Mouse (Mus musculus): ENCODE results near the gene Nck2.
A peak's percentile ranks its signal among the peaks of the same experiment; 100 is the strongest.
"Not testable (repeated sequence)": the region's sequence is repeated elsewhere in the genome, so short reads cannot be mapped to it uniquely, and the experiment has no call there.

Nck2 gene

DNA sequence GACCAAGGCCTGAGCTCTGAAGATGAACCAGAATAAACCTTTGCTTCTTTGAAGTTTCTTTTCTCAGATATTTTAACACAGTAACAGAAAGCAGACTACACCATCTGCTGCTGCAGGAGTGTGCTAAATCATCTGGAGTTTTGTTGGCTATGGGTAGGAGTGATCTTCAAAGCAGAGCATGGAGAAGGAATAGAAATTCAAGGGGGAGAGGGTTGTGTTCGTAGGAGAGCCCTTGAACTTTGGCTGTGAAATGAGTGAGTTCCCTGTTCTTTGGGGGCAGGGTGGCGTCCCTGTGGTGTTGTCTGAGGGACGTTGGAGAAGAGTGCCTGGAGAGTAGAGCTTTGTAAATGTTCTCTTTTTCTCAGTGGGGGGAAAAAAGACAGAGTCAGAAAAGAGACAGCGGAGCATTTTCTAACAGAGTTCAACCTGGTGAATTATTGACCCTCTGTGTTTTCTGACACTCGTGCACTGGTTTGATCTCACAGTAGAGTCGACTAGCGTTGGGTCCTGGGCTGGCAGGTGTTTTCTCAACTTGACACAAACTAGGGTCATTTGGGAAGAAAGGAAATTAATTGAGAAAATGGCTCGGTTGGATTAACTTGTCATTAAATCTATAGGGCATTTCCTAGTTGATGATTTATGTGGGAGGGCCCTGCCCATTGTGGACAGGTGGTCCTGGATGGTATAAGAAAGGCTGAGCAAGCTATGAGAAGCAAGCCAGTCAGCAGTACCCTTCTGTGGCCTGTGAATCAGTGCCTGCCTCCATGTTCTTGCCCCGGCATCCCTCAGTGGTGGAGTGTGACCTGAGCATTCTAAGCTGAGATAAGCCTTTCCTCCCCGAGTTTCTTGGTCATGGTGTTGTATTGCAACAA is 57.8 kb downstream of the Nck2 start:
- DNase-seq (ENCODE audit: low read depth, low spot score), result no peak

DNA sequence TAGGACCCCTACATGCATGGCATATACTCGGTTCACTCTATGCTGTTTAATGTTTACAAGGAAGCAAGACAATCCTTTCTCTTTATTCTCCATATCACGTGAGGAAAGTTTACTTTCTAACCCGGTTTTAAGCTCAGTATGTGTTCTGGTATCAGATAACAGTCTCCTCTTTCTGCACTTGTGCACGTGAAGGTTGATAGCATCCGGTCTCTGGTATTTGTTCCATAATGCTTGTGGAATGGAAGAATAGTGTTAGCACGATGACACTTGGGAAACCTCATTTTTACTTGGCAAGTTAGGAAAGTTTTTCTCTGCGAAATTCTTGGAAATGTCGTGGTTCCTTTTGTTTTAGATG is 58.4 kb downstream of the Nck2 start:
- DNase-seq (ENCODE audit: low read depth, low spot score), result no peak

DNA sequence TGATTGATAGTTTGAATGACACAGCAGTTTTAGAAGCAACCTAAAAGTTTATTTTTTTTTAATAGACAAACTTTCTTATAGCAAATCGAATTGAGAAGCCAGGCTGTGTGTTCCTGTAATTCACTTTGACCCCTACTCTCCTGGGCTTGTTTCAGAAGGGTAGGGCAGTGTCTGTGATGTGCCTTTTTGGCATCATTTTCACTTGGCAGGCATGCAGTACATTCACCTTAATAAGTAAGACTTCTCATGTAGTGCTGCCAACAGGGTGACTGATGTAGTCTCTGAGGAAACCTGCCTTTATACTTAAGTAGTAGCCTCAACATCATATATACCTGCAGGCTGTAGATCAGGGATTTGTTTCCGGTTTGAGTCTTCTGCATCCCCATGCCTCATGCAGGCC is 58.9 kb downstream of the Nck2 start:
- no peak for DNase-seq (ENCODE audit: low read depth, low spot score)

DNA sequence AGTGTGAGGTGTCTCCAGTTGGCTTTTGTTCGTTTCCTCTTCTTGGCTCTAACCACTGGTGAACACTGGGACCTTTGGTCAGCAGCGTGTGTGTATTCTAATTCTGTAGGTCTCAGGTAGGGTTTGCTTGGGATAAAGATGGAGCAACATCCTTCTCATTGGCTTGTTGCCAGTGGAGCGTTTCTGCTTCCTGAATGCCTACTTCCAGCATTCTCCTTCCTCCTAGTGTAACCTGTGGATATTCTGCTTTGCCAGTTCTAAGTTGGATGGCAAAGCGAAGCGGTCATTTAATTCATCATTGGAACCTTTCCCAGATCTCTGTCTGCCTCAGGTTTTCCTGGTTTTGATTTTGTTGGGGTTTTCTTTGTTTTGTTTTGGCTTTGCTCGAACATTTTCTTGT is 59.3 kb downstream of the Nck2 start:
- DNase-seq (ENCODE audit: low read depth, low spot score), result no peak

DNA sequence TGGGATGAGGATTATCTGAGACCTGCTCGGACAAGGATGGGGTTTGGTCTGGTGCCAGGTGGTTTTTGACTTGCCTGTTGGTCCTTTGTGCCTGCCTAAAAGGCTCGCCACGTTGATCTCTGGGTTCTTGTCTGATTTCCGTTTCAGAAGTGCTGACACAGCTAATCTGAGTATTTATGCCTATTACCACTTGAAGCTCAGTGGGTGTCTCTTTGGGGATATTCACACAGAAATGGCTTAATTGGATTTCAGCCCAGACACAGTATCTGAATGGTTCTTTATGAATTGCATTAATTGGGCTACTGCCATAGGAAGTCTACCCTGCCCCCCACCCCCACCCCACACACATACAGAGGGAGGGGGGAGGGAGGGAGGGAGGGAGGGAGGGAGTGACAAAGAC is 59.9 kb downstream of the Nck2 start:
- DNase-seq (ENCODE audit: low read depth, low spot score), result no peak

DNA sequence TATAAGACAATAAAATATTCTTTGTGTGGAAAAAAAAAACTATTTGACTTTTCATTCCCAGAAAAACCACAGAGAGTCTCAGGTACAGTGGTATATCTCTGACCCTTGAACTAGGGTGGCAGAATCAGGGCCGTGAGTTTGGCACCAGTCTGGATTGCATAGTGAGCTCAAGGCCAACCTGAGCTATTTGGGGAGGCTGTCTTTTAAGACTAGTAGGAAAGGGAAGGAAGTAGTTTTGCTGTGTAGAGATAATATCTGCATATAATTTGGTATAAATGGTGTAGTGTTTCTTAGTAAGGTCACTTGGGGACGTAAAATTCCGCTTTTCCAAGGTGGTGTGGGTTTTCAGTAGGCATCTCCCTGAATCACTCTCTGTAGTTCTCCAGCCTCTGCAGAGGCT is 62.3 kb downstream of the Nck2 start:
- no peak for DNase-seq (ENCODE audit: low read depth, low spot score)

DNA sequence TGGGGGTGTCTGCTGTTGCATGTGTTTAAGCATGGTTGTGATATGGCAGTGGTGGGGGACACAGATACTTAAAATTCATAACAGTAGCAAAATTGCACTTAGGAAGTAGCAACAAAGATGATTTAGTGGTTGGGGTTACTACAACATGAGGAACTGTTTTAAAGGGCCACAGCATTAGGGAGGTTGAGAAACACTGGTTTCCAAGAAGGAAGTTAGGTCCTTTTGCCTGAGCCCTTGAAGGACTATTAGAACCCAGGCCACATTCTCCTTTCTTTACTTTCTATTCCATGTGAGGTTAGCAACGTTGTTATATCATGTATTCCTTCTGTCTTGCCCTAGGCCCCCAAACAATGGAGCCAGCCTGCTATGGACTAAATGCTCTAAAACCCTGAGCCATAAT is 63.4 kb downstream of the Nck2 start:
- no peak for DNase-seq (ENCODE audit: low read depth, low spot score)

DNA sequence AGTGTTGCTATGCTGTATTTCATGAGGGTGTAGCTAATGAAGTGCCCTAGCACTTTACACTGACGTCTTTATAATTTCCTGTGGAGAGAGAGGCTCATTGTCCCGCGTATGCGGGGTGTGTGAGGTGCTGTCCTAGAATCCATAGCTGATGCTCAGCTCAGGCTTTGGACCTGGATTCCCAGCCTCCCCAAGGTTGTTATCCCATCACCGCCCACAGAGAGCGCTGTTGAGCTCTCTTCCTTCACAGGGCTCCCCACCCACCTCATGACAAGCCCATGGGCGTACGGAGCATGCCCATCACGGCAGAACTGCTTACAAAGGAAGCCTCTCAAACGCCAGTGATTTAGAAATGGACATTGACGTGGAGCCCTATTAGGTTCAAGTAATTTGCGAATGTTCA is 66.9 kb downstream of the Nck2 start:
- no peak for DNase-seq (ENCODE audit: low read depth, low spot score)

DNA sequence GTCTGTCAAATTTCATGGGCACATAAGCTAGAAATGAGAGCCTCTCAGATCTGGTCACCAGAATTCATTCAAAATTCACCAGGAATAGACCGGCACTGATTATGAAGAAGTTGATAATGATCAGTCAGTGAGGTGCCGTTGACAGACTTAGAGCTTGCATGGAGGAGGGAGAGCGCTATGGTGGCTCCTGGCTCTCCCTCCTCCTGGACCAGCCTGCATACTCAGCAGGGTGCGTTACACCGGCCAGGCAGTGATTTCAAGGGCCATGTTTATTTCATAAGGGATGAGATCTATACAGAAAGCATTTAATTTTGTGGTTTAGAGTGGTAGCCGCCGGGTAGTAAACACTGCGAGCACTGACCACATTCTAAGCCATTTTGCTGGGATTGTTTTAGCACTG is 67.3 kb downstream of the Nck2 start:
- DNase-seq (ENCODE audit: low read depth, low spot score), result no peak

DNA sequence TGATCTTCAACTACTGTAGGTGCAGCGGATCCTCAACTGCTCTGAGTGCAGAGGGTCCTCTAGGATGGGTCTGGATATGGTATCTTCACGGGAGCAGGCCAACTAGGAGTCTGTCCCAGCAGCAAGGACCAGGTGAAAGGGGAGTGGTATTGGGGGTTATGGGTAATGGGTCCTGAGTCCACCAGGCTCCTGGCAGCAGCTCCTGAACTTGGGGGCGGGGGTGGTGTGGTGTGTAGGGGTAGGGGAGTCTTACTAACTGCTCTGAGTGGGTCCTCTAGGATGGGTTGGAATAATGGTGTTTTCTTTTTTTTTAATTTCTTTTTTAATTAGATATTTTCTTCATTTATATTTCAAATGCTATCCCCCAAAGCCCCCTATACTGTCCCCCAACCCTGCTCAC is 73.0 kb downstream of the Nck2 start:
- DNase-seq (ENCODE audit: low read depth, low spot score), result no peak

DNA sequence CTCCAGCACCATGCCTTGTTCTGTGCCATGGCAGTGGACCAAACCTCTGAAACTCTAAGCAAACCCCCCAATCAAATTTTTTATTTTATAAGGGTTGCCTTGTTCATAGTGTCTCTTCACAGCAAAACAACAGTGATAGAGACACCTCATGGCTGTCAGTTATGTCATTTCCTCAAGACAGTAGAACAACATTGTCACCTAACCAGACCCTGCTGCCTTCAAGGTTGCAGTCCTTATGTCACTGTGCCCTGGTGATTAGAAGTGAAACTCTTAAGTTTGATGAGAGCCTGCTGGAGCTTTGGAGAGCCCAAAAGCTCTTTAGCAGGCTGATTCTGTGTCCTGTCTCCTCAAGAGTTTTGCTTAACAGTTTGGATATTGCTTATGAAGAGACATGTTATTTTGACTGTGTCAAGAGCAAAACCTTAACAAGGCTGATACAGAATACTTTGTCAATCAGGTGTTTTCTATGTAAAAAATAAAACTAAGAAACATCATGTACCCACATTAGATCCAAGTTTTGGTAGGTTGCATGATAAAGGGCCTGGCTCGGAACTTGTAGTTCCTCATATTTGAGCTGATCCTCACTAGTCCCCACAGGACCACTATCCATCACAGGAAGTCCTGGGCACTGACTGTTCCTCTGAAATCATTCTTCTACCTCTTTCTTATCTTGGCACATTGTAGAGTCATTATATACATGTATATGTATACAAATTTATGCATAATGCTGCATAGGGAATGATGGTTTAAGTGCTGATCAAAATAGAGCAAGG is 76.0 kb downstream of the Nck2 start:
- no peak for DNase-seq (ENCODE audit: low read depth, low spot score)

DNA sequence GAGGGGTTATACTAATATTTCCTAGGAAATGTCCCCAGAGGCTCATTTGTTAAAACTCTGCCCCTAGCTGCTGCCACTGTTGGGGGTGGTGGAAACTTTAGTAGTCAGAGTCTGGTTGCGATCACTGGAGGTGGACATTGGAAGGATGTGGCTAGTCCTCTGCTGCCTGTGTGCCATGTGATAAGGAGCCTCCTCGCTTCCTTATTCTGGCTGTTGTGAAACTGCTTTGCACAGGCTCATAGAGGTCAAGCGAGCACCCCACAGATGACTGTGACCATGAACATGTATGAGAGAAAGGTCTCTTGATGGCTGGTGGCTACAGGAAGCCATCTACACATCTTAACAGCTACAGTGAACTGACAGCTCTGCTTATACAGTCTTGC is 76.6 kb downstream of the Nck2 start:
- no peak for DNase-seq (ENCODE audit: low read depth, low spot score)

DNA sequence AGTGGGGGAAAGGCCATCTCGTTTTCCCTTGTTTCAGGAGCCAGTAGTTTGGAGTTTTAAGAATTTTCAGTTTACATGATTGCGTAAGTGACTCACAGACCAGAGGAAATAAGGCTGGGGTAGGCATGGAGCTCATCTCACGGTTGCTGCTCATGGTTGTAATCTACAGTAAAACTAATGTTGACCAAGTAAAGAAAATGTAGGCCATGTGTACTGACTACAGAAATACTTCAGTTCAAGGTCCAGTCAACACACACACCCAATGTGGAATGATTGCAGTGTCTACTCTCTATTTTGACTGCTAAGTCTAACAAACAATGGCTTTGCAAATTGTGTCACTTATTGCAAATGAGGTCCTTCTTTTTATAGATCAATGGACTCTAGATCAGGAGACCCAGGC is 77.1 kb downstream of the Nck2 start:
- no peak for DNase-seq (ENCODE audit: low read depth, low spot score)

DNA sequence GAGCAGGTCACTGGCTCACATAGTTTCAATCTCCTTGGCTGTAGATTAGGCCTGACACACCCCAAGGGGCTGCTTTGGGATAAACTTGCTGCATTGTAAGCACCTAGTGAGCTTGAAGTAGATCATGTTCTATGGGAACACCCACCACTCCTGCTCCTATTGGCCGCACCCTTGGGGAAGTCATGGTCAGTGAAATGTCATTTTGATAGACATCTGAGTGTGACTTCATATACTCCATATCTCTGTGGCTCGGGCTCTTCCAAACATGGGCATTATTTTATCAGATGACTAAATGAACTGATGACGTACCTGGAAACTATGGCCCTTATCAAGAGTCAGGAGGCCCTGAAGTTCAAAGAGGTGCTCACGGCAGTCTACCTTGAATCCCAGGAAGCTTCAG is 77.6 kb downstream of the Nck2 start:
- no peak for DNase-seq (ENCODE audit: low read depth, low spot score)

DNA sequence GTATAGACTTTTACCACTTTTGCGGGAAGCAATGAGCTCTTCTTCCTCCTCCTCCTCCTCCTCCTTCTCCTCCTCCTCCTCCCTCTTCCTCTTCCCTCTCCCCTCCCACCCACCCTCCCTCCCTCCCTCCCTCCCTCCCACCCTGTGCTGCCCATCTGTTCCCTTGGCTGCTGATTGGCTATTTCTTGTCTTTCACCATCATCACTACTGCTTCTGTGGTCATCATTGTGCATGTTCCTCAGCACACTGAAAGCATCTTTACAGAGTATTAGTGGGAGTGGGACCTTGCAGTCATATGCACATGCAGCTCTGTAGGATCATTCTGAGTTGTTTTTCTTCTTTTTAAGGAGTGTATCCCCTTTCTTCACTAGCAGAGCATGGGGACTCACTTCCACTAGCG is 78.6 kb downstream of the Nck2 start:
- no peak for DNase-seq (ENCODE audit: low read depth, low spot score)

DNA sequence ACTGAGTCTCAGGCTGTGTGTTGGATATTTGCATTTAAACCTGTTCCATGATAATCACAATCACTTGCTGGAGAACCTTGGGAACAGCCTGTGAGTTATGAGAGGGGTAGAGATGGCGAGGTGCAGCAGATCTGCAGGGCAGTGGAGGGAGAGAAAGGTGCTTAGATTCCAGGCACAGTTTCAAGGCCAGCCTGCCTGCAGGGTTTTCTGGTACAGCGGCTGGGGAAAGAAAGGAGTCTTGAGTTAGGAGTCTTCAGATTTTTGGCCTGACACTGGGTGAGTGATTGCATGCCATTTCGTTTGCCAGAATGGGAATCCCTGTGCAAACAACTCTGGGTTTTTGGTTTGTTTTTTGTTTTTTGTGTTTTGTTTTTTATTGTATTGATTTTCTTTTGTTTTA is 80.0 kb downstream of the Nck2 start:
- no peak for DNase-seq (ENCODE audit: low read depth, low spot score)

DNA sequence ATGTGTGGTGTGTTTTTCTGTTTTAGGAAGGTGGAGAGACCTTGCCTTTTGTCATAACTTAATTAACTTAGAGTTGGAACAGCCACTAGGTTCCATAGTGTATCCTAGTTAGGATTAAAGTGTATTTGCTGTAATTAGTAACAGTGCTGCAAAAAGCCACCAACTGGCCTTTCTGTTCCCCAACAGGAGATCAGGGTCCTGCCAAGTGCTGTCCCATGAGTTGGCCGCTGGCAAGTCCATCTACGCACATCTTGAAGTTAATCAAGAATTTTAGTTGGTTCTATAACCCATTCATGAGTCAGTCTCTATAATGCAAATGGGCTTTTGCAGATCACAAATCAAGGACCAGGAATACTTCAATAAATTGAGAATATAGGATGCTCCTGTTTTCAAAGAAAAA is 83.9 kb downstream of the Nck2 start:
- DNase-seq (ENCODE audit: low read depth, low spot score), result no peak

DNA sequence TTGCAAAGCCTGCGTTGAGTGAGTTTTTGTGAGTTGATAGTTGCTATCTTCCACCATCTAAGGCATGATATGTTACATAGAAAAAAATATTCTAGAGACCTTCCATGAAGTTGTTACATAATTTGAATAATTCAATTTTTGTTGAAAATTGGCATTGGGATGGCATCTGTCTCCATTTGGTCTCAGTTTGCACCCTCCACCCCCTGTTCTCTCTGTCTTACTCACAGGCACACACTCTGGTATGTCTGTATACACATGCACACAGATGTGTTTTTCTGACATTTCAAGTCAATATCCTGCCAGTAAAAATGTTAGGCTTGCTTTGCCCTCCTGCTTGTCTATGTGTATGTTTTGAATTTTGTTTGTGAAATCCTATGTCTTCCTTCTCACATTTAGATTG is 84.7 kb downstream of the Nck2 start:
- no peak for DNase-seq (ENCODE audit: low read depth, low spot score)

DNA sequence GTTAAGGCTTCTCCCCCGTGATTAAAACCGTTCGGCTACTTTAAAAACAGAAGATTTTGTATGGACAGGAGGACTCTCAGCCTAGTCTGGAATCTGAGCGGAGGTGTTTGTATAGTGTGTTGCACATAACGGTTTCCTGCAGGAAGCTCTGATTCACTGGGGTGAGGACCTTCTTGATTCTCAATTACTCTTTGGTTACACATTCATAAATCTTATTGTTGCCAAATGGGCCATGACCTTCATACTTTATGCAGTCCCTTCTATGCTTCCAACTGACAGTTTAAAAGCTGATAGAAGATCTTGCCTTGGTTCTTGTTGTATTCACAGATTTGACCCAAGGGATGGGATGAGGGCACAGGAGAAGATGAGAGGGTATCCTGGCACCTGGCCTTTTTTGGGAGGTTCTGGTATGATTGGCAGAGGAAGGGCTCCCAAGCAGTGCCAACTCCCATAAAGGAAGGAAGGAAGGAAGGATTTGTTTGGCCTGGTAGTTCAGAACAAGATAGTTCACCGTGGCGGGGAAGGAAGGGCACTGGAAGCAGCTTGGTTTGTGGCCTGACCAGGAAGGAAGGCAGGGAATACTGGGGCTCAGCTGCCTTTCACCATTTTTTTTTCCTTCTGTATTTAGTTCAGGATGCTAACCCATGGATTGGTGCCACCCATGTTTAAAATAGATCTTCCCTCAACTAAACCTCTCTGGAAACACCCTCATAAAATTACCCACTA is 86.1 kb downstream of the Nck2 start:
- DNase-seq (ENCODE audit: low read depth, low spot score), result peak; percentile 11

DNA sequence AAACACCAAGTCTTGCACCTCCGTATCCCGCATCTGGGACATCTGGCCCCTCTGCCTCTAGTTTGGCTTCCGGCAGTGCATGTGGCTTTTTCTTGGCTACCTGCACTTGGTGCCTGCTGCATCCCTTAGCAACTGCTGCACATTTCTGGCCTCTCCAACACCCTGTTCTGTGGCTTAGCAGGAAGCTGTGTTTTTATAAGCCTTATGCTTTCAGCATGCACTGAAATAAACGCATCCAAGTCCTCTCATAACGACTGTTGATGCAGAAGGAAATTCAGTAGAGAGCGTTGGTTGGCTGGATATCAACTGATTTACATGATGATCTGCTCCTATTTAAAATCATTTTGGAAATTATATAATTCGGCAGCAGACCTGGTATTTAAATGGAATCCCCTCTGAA is 86.9 kb downstream of the Nck2 start:
- DNase-seq (ENCODE audit: low read depth, low spot score), result no peak

DNA sequence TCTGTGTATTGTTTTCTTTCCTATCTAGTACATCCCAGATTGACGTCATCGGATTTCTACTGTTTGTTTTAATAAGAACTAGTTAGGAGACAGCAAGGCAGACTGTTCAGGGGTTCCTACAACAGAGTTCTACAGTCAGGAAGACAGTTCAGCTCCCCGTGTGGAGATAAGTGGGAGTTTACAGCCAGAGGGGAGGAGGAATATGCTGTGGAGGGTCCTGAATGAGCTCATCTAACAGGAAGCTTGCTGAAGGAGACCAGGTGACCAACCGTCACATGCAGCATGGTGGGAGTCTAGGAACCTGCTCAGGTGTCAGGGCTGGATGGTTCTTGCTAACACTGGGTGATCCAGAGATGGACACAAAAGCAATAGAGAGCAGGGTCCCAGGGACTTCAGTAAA is 87.9 kb downstream of the Nck2 start:
- no peak for DNase-seq (ENCODE audit: low read depth, low spot score)

DNA sequence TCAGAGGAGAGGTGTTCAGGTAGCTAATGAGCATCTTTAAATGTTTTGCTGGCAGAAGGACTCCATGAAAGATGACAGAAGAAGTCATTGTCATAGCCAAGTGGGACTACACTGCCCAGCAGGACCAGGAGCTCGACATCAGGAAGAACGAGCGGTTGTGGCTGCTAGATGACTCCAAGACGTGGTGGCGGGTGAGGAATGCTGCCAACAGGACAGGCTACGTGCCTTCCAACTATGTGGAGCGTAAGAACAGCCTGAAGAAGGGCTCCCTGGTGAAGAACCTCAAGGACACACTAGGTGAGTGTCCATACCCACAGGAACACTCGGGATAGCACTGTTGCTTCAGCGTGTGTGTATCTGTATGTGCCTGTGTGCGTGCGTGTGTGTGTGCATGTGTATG is 89.1 kb downstream of the Nck2 start:
- not testable (repeated sequence) for DNase-seq (ENCODE audit: low read depth, low spot score)

All from embryo, embryonic 11.5 days (tissue).